Mouse (Mus musculus): Measurements from ENCODE around the gene Map3k5.
"Not testable (repeated sequence)": the region's sequence is repeated elsewhere in the genome, so short reads cannot be mapped to it uniquely, and the experiment has no call there.

Gene Map3k5

GRCm38 (mm10) chr10:19960831-19961380 lies 26.6 kb downstream of the Map3k5 start:
- intact Hi-C loops (cut with DNase I), result no loop called here

GRCm38 (mm10) chr10:19962746-19963145 lies 28.5 kb downstream of the Map3k5 start:
- intact Hi-C loops (cut with DNase I), result no loop called here

GRCm38 (mm10) chr10:19963206-19963605 lies 28.9 kb downstream of the Map3k5 start:
- intact Hi-C loops (cut with DNase I), result no loop called here

- intact Hi-C loops (cut with DNase I), result no loop called here
Measured at GRCm38 (mm10) chr10:19964105-19964504, 29.8 kb downstream of the Map3k5 start.

- intact Hi-C loops (cut with DNase I), result no loop called here
Measured at GRCm38 (mm10) chr10:19966597-19966996, 32.3 kb downstream of the Map3k5 start.

- intact Hi-C loops (cut with DNase I), result no loop called here
Measured at GRCm38 (mm10) chr10:19968445-19968844, 34.2 kb downstream of the Map3k5 start.

- intact Hi-C loops (cut with DNase I), result no loop called here
Measured at GRCm38 (mm10) chr10:19969831-19970460, 35.7 kb downstream of the Map3k5 start.

- intact Hi-C loops (cut with DNase I), result not testable (repeated sequence)
Measured at GRCm38 (mm10) chr10:19971491-19971890, 37.2 kb downstream of the Map3k5 start.

GRCm38 (mm10) chr10:19973321-19974108 lies 39.2 kb downstream of the Map3k5 start:
- intact Hi-C loops (cut with DNase I), result no loop called here

GRCm38 (mm10) chr10:19977557-19977956 lies 43.3 kb downstream of the Map3k5 start:
- intact Hi-C loops (cut with DNase I), result no loop called here

- intact Hi-C loops (cut with DNase I), result no loop called here
Measured at GRCm38 (mm10) chr10:19978662-19979199, 44.5 kb downstream of the Map3k5 start.

- intact Hi-C loops (cut with DNase I), result no loop called here
Measured at GRCm38 (mm10) chr10:19987736-19988135, 53.5 kb downstream of the Map3k5 start.

- intact Hi-C loops (cut with DNase I), result no loop called here
Measured at GRCm38 (mm10) chr10:19989986-19990385, 55.7 kb downstream of the Map3k5 start.

GRCm38 (mm10) chr10:19990638-19991037 lies 56.4 kb downstream of the Map3k5 start:
- intact Hi-C loops (cut with DNase I), result no loop called here

- intact Hi-C loops (cut with DNase I), result no loop called here
Measured at GRCm38 (mm10) chr10:19991237-19991865, 57.1 kb downstream of the Map3k5 start.

- intact Hi-C loops (cut with DNase I), result no loop called here
Measured at GRCm38 (mm10) chr10:19991866-19992252, 57.6 kb downstream of the Map3k5 start.

GRCm38 (mm10) chr10:19994469-19995450 lies 60.5 kb downstream of the Map3k5 start:
- intact Hi-C loops (cut with DNase I), result no loop called here

- intact Hi-C loops (cut with DNase I), result no loop called here
Measured at GRCm38 (mm10) chr10:19996151-19996550, 61.9 kb downstream of the Map3k5 start.

- intact Hi-C loops (cut with DNase I), result no loop called here
Measured at GRCm38 (mm10) chr10:19999703-20000407, 65.6 kb downstream of the Map3k5 start.

- intact Hi-C loops (cut with DNase I), result no loop called here
Measured at GRCm38 (mm10) chr10:20000408-20000770, 66.1 kb downstream of the Map3k5 start.

Data from adrenal gland (tissue).